ENCODE assay signal across 17 mouse cellular contexts in the genomic region with DNA sequence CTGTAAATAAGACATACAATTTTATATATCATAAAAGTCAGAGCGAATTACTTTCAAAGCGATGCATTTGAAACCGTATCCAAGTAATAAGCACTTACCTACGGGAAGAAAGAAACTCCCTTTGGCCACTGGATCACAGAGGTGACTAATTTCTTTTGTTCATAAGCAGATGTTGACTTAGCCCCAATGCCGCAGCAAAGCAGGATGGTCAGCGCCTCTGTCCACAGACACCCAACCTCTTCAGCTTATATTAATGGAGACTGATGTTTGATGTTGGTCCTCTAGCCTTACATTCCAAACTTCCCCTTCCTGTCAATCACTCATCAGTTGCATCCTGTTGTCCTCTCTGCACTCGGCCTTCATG.
"Had no signal": no experiment of that assay in that cellular context is flagged by ENCODE, and none has a peak within 500 bp of the region (broad histone marks: within the 10 kb centered on the region; RNA-seq: fewer than 3 reads in every experiment).

No protein-coding gene starts in this region.

- H3K9ac ChIP-seq: kidney, embryonic 15.5 days; liver, embryonic 13.5 days; lung, embryonic 15.5 days; midbrain, embryonic 12.5 days; midbrain, embryonic 15.5 days; neural tube, embryonic 13.5 days had no signal

- H3K4me1 ChIP-seq: kidney, embryonic 15.5 days; midbrain, embryonic 12.5 days; midbrain, embryonic 15.5 days; neural tube, embryonic 13.5 days had no signal

- H3K9me3 ChIP-seq: liver, embryonic 13.5 days; lung, embryonic 15.5 days; midbrain, embryonic 15.5 days had no signal

- H3K27me3 ChIP-seq: kidney, embryonic 15.5 days; liver, embryonic 13.5 days; lung, embryonic 15.5 days; midbrain, embryonic 12.5 days; midbrain, embryonic 15.5 days; neural tube, embryonic 13.5 days had no signal

- H3K4me2 ChIP-seq: kidney, embryonic 15.5 days; liver, embryonic 13.5 days; lung, embryonic 15.5 days; midbrain, embryonic 12.5 days; midbrain, embryonic 15.5 days; neural tube, embryonic 13.5 days had no signal

- DNase-seq: kidney, adult 11 months; kidney, adult 8-10 months; kidney, postnatal 10 days; kidney, postnatal 36 days; layer of hippocampus, postnatal 36 days; liver, embryonic 13.5 days; lung, postnatal 14 days; thymus, adult 18-20 months; thymus, postnatal 36 days had no signal

- H3K4me3 ChIP-seq: kidney, embryonic 15.5 days; left cerebral cortex, adult 2 months; liver, embryonic 13.5 days; lung, embryonic 15.5 days; midbrain, embryonic 12.5 days; midbrain, embryonic 15.5 days; myocyte; neural tube, embryonic 13.5 days had no signal

- H3K36me3 ChIP-seq: kidney, embryonic 15.5 days; liver, embryonic 13.5 days; lung, embryonic 15.5 days; midbrain, embryonic 12.5 days; midbrain, embryonic 15.5 days; neural tube, embryonic 13.5 days had no signal

- H3K27ac ChIP-seq: kidney, embryonic 15.5 days; left cerebral cortex, adult 2 months; liver, embryonic 13.5 days; lung, embryonic 15.5 days; macrophage; midbrain, embryonic 12.5 days; midbrain, embryonic 15.5 days; neural tube, embryonic 13.5 days had no signal

- ATAC-seq: midbrain, embryonic 15.5 days had no signal
